In genomic region chr10:89370051-89370450, GRCm38 (mm10) we compare ENCODE assay signal across 16 mouse cellular contexts. TPM values are rescaled to one million over a fixed set of nuclear protein-coding genes. Genes with fewer than 3 reads are reported as not detected.
"Had no signal": no experiment of that assay in that cellular context is flagged by ENCODE, and none has a peak within 500 bp of the region (broad histone marks: within the 10 kb centered on the region; RNA-seq: fewer than 3 reads in every experiment).

No protein-coding gene starts in this region.

- H3K4me3 ChIP-seq: limb, embryonic 12.5 days; liver, embryonic 13.5 days; lung, embryonic 15.5 days; megakaryocyte, embryonic 14.5 days; midbrain, embryonic 15.5 days; neural tube, embryonic 12.5 days had no signal

- DNase-seq: liver; liver, embryonic 13.5 days; liver, postnatal 0 days; lung, postnatal 14 days; right cerebral cortex, postnatal 4 days; spleen, adult 18-20 months; thymus, adult 18-20 months; thymus, postnatal 14 days had no signal

- H3K36me3 ChIP-seq: limb, embryonic 12.5 days; liver, embryonic 13.5 days; lung, embryonic 15.5 days; midbrain, embryonic 15.5 days; neural tube, embryonic 12.5 days had no signal

- H3K27me3 ChIP-seq: limb, embryonic 12.5 days; liver, embryonic 13.5 days; lung, embryonic 15.5 days; midbrain, embryonic 15.5 days; neural tube, embryonic 12.5 days had no signal

- H3K4me1 ChIP-seq: limb, embryonic 12.5 days; liver, embryonic 13.5 days; lung, embryonic 15.5 days; midbrain, embryonic 15.5 days; neural tube, embryonic 12.5 days had no signal

- H3K27ac ChIP-seq: limb, embryonic 12.5 days; liver, embryonic 13.5 days; lung, embryonic 15.5 days; macrophage; midbrain, embryonic 15.5 days; neural tube, embryonic 12.5 days had no signal

RNA-seq across cellular contexts. Expression of gene Ano4, which starts 25.5 kb away (rescaled TPM):
- total RNA-seq: monocyte, adult 5-6 weeks; neutrophil, adult 5-6 weeks had no signal
- polyA plus RNA-seq: liver, postnatal 0 days; macrophage had no signal
